Mouse (Mus musculus) liver, embryonic 14.5 days (tissue): Measurements from ENCODE around the gene Tsen15. TPM values are rescaled to one million over a fixed set of nuclear protein-coding genes. Genes with fewer than 3 reads are reported as not detected.
A peak's percentile ranks its signal among the peaks of the same experiment; 100 is the strongest.

ENCODE experiments used
- ATAC-seq: fragments of 200-750 bp; cut with Nextera tagmentation; 2 replicates; pipeline ENCODE4 v1.8.0; 2017; ENCODE audit warnings: moderate number of reproducible peaks, mild to moderate bottlenecking, moderate library complexity; ENCODE audit not compliant: insufficient read depth
- DNase-seq, 3 experiments: peaks; one replicate each; pipeline ENCODE4 v3.0.0-alpha.2; 2012 to 2013; ENCODE audit warnings: low read depth in 3 of 3, low spot score in 3 of 3
- H3K27ac ChIP-seq: fragments of 300-500 bp; sonication (generic); 2 replicates; pipeline ENCODE4 v1.5.1; 2014; ENCODE audit warnings: moderate library complexity, mild to moderate bottlenecking, control low read depth, inconsistent platforms
- H3K27me3 ChIP-seq: fragments of 300-500 bp; sonication (generic); 2 replicates; pipeline ENCODE4 v1.6.1; 2014; ENCODE audit warnings: mild to moderate bottlenecking, low read length, moderate library complexity; ENCODE audit not compliant: control insufficient read depth, insufficient read depth
- H3K36me3 ChIP-seq: fragments of 300-500 bp; sonication (generic); replicated peaks from 2 replicates; pipeline ENCODE4 v1.6.1; 2014; ENCODE audit warnings: low read depth; ENCODE audit not compliant: control insufficient read depth, insufficient read depth
- H3K4me1 ChIP-seq, 2 experiments: fragments of 200-500 bp in 1 of 2; fragments of 300-500 bp in 1 of 2; sonication (generic) in 1 of 2; replicated peaks; 2 replicates each; pipeline ENCODE4 v1.6.1; 2012 to 2014; ENCODE audit warnings: antibody characterized with exemption in 1 of 2, inconsistent platforms in 1 of 2, low read length in 1 of 2; ENCODE audit not compliant: control insufficient read depth in 2 of 2, insufficient read depth in 2 of 2
- H3K4me2 ChIP-seq: fragments of 300-500 bp; sonication (generic); 2 replicates; pipeline ENCODE4 v1.6.1; 2014; ENCODE audit warnings: low read depth, mild to moderate bottlenecking, control low read depth, moderate library complexity
- H3K4me3 ChIP-seq, 2 experiments: fragments of 200-500 bp in 1 of 2; fragments of 300-500 bp in 1 of 2; sonication (generic) in 1 of 2; 2 replicates each; pipeline ENCODE4 v1.5.1; 2012 to 2014; ENCODE audit warnings: low read depth in 2 of 2, low read length in 2 of 2, mild to moderate bottlenecking in 2 of 2, control low read depth in 1 of 2, inconsistent platforms in 1 of 2, moderate library complexity in 1 of 2; ENCODE audit not compliant: insufficient read depth in 1 of 2
- H3K9ac ChIP-seq: fragments of 300-500 bp; sonication (generic); replicated peaks from 2 replicates; pipeline ENCODE4 v1.6.1; 2014; ENCODE audit warnings: mild to moderate bottlenecking, control low read depth, moderate library complexity
- H3K9me3 ChIP-seq: fragments of 300-500 bp; sonication (generic); 2 replicates; pipeline ENCODE4 v1.6.1; 2016; ENCODE audit warnings: low read length, mixed read lengths; ENCODE audit not compliant: control insufficient read depth
- CTCF ChIP-seq: IDR thresholded peaks from 2 replicates; pipeline ENCODE4 v1.5.1; 2016; ENCODE audit warnings: antibody characterized with exemption, low read depth, control low read depth
- EP300 ChIP-seq: IDR thresholded peaks from 2 replicates; pipeline ENCODE4 v1.6.1; 2016; ENCODE audit warnings: antibody characterized with exemption, low read depth
- WGBS: fragments of 180-500 bp; shearing (Covaris S2); extraction: QIAGEN DNeasy Blood & Tissue Kit; methylation state at CpG from one replicate; pipeline ENCODE4 v1.1.7; 2014; ENCODE audit not compliant: insufficient replicate concordance; 5-methylcytosine and 5-hydroxymethylcytosine counted together
- polyA plus RNA-seq, 2 experiments: library from polyadenylated mRNA; depleted of rRNA in 1 of 2; stranded (reverse) in 1 of 2; unstranded in 1 of 2; fragments of >200 nt; fragmentation: Nextera tagmentation in 1 of 2; extraction: Ambion mirVana in 1 of 2; gene quantifications; 2 replicates each; pipeline versions ENCODE4 v1.2.1 to v1.2.3; 2012 to 2014

Gene Tsen15
- polyA plus RNA-seq, 2 experiments: 17.5 to 23.7 TPM

DNA sequence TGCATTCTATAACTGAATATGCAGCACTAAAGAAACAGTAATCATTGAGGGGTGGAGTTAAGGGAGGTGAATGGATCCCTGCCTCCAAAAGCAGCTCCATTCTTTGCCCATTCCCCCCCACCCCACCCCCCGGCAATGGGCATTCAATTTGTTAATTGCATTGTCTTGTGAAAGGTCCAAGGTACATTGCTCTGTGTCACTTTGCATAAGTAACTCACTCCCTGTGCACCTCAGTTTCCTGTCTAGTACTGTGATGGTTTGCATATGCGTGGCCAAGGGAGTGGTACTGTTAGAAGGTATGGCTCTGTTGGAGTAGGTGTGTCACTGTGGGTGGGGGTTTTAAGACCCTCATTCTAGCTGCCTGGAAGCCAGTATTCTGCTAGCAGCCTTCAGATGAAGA, 26.6 kb upstream of the Tsen15 start:
- Histone ChIP-seq H3K4me3 (no peak overlapping the region), H3K4me2 (no peak overlapping the region), H3K27me3 (no peaks in the 10 kb centered on the region), H3K9ac (no peak overlapping the region), H3K36me3 (no peaks in the 10 kb centered on the region), H3K4me1 (no peaks in the 10 kb centered on the region), H3K9me3 (no peaks in the 10 kb centered on the region), H3K27ac (no peak overlapping the region)
- WGBS: 77% methylated on average over 2 of the region's 2 CpGs
- DNase-seq (no peak), ATAC-seq (no peak)
- TF ChIP-seq EP300: no peak
- TF ChIP-seq CTCF: no peak

DNA sequence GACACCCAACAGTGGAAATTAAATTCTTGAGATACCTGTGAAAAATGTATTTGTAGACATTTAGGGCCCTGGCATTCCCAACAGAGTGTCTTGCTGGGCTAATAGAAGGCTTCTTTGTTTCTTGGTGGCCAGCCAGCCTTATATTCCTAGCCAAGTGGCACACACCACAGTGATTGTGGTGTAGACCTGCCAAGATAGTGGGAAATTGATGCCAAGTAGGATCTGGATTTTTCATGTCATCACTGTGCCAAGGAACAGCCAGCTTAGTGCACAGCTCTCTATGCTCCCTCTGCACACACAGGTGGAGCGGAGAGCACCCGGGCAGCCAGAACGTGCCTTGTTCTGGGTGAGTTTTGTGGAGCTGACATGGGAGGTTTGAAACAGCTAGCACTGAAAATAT, 24.2 kb upstream of the Tsen15 start:
- H3K4me1 ChIP-seq: no peaks in the 10 kb centered on the region
- H3K4me2 ChIP-seq: no peak overlapping the region
- no peaks in the 10 kb centered on the region for H3K9me3 ChIP-seq
- H3K36me3 ChIP-seq: no peaks in the 10 kb centered on the region
- no peak overlapping the region for H3K4me3 ChIP-seq
- H3K9ac ChIP-seq: no peak overlapping the region
- no peak for ATAC-seq
- no peaks in the 10 kb centered on the region for H3K27me3 ChIP-seq
- 71% methylated on average over 3 of the region's 3 CpGs for WGBS
- no peak for DNase-seq
- TF ChIP-seq EP300 (no peak), CTCF (no peak)
- H3K27ac ChIP-seq: no peak overlapping the region

DNA sequence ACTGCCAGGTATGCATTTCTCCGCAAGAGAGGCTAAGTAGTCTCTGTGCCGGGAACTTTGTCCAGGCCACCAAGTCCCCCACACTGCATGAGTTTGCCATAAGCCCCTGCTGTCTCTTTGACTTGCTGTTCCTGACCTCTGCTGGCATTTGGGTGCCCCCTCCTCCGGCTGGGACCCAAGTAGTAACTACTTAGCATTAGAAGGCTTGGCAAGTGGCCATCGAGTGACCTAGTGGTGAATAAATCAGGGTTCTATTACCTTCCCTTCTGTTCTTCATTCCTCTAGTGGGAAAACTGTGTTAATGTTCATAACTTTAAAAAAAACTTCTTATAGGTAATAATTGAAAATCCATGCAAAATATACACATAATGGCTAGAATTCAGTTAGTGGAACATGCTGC, 22.9 kb upstream of the Tsen15 start:
- Histone ChIP-seq H3K27me3 (no peaks in the 10 kb centered on the region), H3K4me3 (no peak overlapping the region), H3K27ac (no peak overlapping the region), H3K4me1 (no peaks in the 10 kb centered on the region), H3K9me3 (no peaks in the 10 kb centered on the region), H3K36me3 (no peaks in the 10 kb centered on the region), H3K9ac (no peak overlapping the region), H3K4me2 (no peak overlapping the region)
- TF ChIP-seq CTCF (no peak), EP300 (no peak)
- WGBS: 50% methylated on average over 4 of the region's 4 CpGs
- no peak for ATAC-seq
- no peak for DNase-seq

DNA sequence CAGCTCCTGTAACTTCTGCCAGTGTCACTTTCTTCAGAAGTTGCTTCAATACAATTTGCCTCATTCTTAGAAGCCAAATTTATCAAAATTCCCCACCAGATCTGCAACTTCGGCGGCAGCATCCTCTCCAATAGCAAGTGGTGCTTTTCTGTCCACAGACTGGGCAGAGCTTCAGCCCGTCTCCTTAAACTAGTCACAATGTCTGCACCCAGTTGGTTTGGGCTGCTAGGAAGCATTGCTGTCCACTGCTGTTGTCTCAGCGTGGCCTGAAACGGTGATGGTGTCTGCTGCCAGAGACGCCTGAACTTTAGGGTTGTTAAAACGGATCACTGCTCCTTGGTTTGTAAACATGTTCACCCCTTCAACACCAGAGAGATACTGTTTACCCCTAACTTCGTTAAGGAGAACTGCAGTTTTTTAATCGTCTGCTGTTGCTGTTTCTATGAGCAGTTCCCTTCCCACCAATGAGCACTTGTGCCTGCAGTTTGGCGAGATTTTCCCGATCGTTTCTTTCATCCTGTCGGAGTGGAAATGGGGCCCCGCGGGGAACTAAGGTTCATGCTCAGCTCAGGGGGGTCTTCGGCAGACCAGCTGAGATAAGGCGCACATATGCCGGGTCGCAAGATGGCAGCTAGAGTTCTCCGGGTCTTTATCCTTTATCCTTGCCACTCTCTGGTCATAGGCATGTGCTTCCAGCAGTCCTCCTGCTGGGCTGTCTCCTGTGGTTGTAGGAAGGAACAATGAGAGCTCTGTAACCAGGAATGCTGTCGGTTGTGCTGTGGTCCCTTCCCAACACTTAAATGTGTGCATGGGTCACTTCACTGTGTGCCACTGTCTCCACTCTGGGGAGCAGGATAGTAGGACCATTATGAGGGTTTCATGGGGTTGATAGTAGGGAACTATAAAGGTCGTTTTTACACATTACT, 20.8 kb upstream of the Tsen15 start:
- ATAC-seq: no peak
- 41% methylated on average over 22 of the region's 22 CpGs for WGBS

DNA sequence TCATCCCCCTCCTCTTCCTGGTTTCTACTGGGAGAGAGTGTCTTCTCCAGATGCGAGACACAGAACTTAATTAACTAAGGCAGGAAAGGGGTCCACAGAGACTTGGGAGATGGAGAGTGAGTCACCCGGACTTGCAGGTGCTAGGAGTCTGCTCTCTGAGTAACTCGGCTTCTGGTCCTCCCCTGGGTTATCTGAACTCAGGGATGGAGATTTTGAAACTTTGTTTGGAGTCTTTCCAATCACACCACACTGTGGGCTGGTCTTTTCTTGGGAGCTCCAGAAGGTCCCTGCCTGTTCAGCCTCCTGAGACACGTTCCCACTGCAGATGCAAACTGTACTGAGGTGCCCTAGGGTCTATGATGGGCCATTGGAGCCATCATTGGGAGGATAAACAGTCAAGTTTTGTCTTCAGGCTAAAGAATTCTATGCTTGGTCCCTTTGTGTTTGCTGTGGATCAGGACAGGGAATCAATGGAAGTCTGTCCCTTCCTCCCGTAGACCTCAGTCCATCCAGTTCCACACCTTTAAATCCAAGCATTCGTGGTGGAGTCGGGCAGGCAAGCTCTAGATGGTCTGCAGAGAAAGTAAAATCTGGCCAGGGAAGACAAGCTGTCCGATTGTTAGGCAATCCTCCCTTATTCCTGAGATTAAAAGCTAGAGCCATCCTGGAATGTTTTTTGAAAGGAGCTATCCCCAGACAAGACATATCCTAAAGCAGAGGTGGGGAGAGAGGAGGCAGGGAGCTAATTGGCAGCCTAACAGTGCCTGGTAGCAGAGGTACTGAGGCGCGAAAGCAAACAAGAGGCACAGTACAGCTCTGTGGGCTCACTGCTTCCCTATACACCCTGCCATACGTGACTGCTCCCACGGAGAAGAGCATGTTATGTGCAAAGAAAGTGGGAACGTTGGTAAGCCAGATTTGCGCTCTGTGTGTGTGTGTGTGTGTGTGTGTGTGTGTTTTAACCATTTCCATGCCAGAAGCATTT, 14.4 kb upstream of the Tsen15 start:
- H3K9ac ChIP-seq: no peak overlapping the region
- DNase-seq: no peak

More for the DNA sequence above, 20.8 kb upstream of the Tsen15 start:
- no peaks in the 10 kb centered on the region for H3K27me3 ChIP-seq
- no peaks in the 10 kb centered on the region for H3K9me3 ChIP-seq
- H3K4me2 ChIP-seq: no peak overlapping the region
- no peak overlapping the region for H3K9ac ChIP-seq
- TF ChIP-seq CTCF (no peak), EP300 (no peak)
- H3K4me3 ChIP-seq: no peak overlapping the region
- no peak for DNase-seq
- H3K36me3 ChIP-seq: no peaks in the 10 kb centered on the region
- H3K27ac ChIP-seq: no peak overlapping the region
- no peaks in the 10 kb centered on the region for H3K4me1 ChIP-seq

More for the DNA sequence above, 14.4 kb upstream of the Tsen15 start:
- H3K4me3 ChIP-seq: peak overlapping the region in 1 of 2 experiments; percentile 30; a peak in 2 of 4 replicates
- ATAC-seq: no peak
- 23% methylated on average over 14 of the region's 14 CpGs for WGBS
- no peaks in the 10 kb centered on the region for H3K36me3 ChIP-seq
- H3K9me3 ChIP-seq: no peaks in the 10 kb centered on the region
- H3K4me1 ChIP-seq: no peaks in the 10 kb centered on the region
- H3K27ac ChIP-seq: no peak overlapping the region
- peak overlapping the region; percentile 30 for H3K4me2 ChIP-seq
- TF ChIP-seq CTCF: no peak
- H3K27me3 ChIP-seq: peaks cover 17% of the 10 kb centered on the region
